Mouse (Mus musculus) hindbrain, embryonic 14.5 days (tissue): ENCODE data around the gene Mtmr1. TPM values are rescaled to one million over a fixed set of nuclear protein-coding genes. Genes with fewer than 3 reads are reported as not detected.
A peak's percentile ranks its signal among the peaks of the same experiment; 100 is the strongest.
"Not testable (repeated sequence)": the region's sequence is repeated elsewhere in the genome, so short reads cannot be mapped to it uniquely, and the experiment has no call there.

Source experiments
- ATAC-seq: fragments of 200-750 bp; cut with Nextera tagmentation; 2 replicates; pipeline ENCODE4 v1.8.0; 2017; ENCODE audit warnings: moderate number of reproducible peaks, mild to moderate bottlenecking, moderate TSS enrichment, moderate library complexity; ENCODE audit not compliant: low FRiP score
- DNase-seq: peaks from one replicate; pipeline ENCODE4 v3.0.0-alpha.2; 2015; ENCODE audit warnings: low spot score
- H3K27ac ChIP-seq: fragments of 300-500 bp; sonication (generic); 2 replicates; pipeline ENCODE4 v1.5.1; 2014; ENCODE audit warnings: mild to moderate bottlenecking, moderate library complexity
- H3K27me3 ChIP-seq: fragments of 300-500 bp; sonication (generic); 2 replicates; pipeline ENCODE4 v1.6.1; 2014; ENCODE audit warnings: mild to moderate bottlenecking, low read length, mixed read lengths; ENCODE audit not compliant: control insufficient read depth, insufficient read depth
- H3K36me3 ChIP-seq: fragments of 300-500 bp; sonication (generic); replicated peaks from 2 replicates; pipeline ENCODE4 v1.6.1; 2014; ENCODE audit not compliant: control insufficient read depth, insufficient read depth
- H3K4me1 ChIP-seq: fragments of 300-500 bp; sonication (generic); replicated peaks from 2 replicates; pipeline ENCODE4 v1.6.1; 2014; ENCODE audit warnings: antibody characterized with exemption, low read length, mixed read lengths; ENCODE audit not compliant: control insufficient read depth, insufficient read depth
- H3K4me2 ChIP-seq: fragments of 300-500 bp; sonication (generic); replicated peaks from 2 replicates; pipeline ENCODE4 v1.6.1; 2014; ENCODE audit warnings: mild to moderate bottlenecking, moderate library complexity
- H3K4me3 ChIP-seq: fragments of 300-500 bp; sonication (generic); replicated peaks from 2 replicates; pipeline ENCODE4 v1.5.1; 2014; ENCODE audit warnings: mild to moderate bottlenecking, low read length
- H3K9ac ChIP-seq: fragments of 300-500 bp; sonication (generic); 2 replicates; pipeline ENCODE4 v1.6.1; 2014
- H3K9me3 ChIP-seq: fragments of 300-500 bp; sonication (generic); 2 replicates; pipeline ENCODE4 v1.6.1; 2016; ENCODE audit warnings: low read length; ENCODE audit not compliant: control insufficient read depth
- WGBS: fragments of 180-500 bp; shearing (Covaris S2); extraction: QIAGEN DNeasy Blood & Tissue Kit; methylation state at CpG from one replicate; pipeline ENCODE4 v1.1.7; 2014; 5-methylcytosine and 5-hydroxymethylcytosine counted together
- polyA plus RNA-seq: library from polyadenylated mRNA; unstranded; fragments of >200 nt; fragmentation: Nextera tagmentation; extraction: Ambion mirVana; gene quantifications from 2 replicates; pipeline ENCODE4 v1.2.1, GENCODE M21; 2014

Mtmr1 gene
- 23.2 and 25.4 TPM in 2 replicates for polyA plus RNA-seq

DNA sequence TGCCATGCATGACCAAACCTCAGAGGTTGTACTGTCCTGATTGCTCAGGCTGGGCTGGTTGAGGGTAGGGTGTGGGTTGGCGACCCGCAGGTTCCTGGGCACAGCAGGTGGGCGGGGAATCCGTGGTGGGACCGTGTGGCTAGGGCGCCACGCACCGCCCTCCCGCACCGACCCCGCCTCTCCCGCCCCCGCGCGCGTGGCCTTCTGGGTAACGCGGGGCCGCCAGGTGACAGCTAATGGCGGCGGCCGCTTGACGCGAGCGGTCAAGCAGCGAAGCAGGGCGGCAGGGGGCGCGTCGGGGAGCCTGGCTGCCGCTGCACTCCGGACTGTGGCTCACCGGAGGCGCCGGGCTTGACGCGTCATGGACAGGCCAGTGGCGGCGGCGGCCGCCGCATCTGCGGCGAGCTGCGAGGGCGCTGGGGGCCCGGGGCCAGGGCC is at the start of gene Mtmr1:
Gene Mtmr1 (plus strand): TSS at position 207 of the 438 bp plus-strand sequence.
- Histone ChIP-seq H3K4me2 (peak within 1 kb of the TSS; percentile 57), H3K27me3 (no peaks in the 10 kb centered on the region), H3K4me3 (peak within 1 kb of the TSS; percentile 52), H3K9me3 (no peaks in the 10 kb centered on the region), H3K4me1 (peaks cover 6% of the 10 kb centered on the region; the same call in 1 of the 2 replicates), H3K9ac (peak within 1 kb of the TSS; percentile 69), H3K36me3 (no peaks in the 10 kb centered on the region), H3K27ac (peak within 1 kb of the TSS; percentile 71)
- 23% methylated on average over 28 of the region's 47 CpGs for WGBS
- DNase-seq (peak; percentile 67), ATAC-seq (peak; percentile 92)

DNA sequence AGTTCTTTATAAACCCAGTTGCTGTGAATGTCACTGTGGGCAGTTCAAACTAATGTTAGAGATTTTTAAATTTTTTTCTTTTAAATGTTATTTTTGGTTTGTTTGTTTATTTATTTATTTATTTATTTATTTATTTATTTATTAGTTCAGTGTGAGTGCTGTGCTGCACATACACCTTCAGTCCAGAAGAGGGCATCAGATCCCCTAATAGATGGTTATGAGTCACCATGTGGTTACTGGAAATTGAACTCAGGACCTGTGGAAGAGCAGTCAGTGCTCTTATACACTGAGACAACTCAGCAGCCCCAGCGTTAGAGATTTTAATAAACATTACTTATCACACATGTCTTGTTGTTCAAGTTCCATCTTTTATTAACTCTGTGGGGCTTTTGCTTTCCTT is 12.5 kb upstream of the Mtmr1 start:
- DNase-seq (no peak), ATAC-seq (no peak)
- Histone ChIP-seq H3K27me3 (no peaks in the 10 kb centered on the region), H3K4me2 (no peak overlapping the region), H3K4me3 (no peak overlapping the region), H3K4me1 (no peaks in the 10 kb centered on the region), H3K27ac (no peak overlapping the region), H3K9me3 (no peaks in the 10 kb centered on the region), H3K9ac (no peak overlapping the region), H3K36me3 (no peaks in the 10 kb centered on the region)
- WGBS: 78% methylated on average over 1 of the region's 1 CpGs

DNA sequence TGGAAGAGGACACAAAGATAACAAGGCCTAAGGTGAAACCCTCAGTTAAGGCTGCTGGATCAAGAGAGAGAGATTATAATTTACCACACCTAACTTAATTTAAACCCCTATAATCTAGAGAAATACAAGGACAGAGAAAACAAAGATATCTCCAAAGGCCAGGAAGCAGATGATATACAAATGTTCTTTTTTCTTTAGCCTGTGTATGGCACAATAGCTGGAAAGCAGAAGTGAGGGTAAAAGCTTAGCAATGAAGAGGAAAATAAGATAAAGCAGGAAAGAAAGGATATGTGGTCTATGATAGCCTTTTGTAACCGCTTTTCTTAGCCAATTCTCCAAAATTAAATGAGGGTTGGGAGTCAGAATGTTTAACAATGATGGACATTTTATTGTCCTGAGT is 9.2 kb upstream of the Mtmr1 start:
- H3K9ac ChIP-seq: no peak overlapping the region
- no peak for DNase-seq
- H3K36me3 ChIP-seq: no peaks in the 10 kb centered on the region
- H3K4me1 ChIP-seq: no peaks in the 10 kb centered on the region
- no peaks in the 10 kb centered on the region for H3K27me3 ChIP-seq
- H3K4me3 ChIP-seq: no peak overlapping the region
- ATAC-seq: no peak
- H3K4me2 ChIP-seq: no peak overlapping the region
- 61% methylated on average over 1 of the region's 1 CpGs for WGBS
- no peaks in the 10 kb centered on the region for H3K9me3 ChIP-seq
- no peak overlapping the region for H3K27ac ChIP-seq

DNA sequence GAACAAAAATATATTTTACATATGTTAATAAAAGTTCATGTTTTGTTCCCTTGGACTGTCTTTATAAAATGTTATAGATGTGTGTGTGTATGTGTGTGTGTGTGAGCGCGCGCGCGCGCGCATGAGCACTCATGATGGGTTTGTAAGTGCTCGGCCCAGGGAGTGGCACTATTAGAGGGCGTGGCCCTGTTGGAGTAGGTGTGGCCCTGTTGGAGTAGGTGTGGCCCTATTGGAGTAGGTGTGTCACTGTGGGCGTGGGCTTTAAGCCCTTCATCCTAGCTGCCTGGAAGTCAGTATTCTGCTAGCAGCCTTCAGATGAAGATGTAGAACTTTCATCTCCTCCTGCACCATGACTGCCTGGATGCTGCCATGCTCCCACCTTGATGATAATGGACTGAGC is 2.8 kb upstream of the Mtmr1 start:
- H3K27me3 ChIP-seq, H3K9me3 ChIP-seq, H3K4me1 ChIP-seq, DNase-seq, H3K27ac ChIP-seq, H3K4me2 ChIP-seq, H3K9ac ChIP-seq, H3K4me3 ChIP-seq, H3K36me3 ChIP-seq, ATAC-seq: not testable (repeated sequence)
- WGBS: 91% methylated on average over 10 of the region's 10 CpGs

DNA sequence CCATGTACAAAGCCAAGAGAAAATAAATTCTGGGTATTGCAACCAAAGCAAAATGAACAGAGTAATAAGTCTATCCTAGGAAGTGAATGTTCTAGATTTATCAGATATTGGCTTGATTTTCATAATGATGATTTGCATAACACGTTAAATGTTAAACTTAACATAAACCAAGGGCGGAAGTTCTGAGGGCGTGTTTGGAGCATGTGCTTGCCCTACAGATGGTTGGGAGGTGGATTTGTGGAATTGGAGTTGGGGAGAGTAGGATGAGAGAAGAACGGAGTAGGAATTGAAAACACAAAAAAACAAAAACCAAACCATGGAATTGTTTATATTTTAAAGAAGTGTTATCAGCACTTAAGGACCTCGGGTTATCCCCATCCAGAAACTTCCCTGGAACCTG is 498 bp upstream of the Mtmr1 start:
- no peak for ATAC-seq
- H3K9ac ChIP-seq: peak overlapping the region; percentile 69; the same call in 1 of the 2 replicates
- 79% methylated on average over 5 of the region's 5 CpGs for WGBS

DNA sequence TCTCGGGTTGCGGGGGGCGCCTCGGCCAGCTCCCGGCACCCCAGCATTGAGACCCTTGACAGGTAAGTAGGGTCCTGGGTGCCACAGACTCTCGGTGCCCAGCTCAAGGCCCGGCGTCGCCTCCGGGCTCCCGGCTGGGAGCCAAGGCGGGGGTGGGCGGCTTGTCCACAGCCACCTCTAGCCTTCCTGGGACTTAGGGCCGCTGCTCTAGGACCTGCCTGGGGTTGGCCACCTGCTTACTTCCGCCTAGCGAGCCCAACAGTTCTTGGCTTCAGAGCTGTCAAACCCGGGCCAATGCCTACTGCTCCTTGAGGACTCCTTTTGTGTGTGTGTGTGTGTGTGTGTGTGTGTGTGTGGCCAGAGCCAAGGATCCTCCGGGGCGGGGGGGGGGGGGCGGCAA is 451 bp downstream of the Mtmr1 start:
- Histone ChIP-seq H3K4me3 (peak overlapping the region; percentile 52), H3K27me3 (no peaks in the 10 kb centered on the region), H3K27ac (peak overlapping the region; percentile 71), H3K36me3 (no peaks in the 10 kb centered on the region), H3K9me3 (no peaks in the 10 kb centered on the region), H3K9ac (peak overlapping the region; percentile 69), H3K4me1 (peaks cover 6% of the 10 kb centered on the region; the same call in 1 of the 2 replicates), H3K4me2 (peak overlapping the region; percentile 57)
- DNase-seq (no peak), ATAC-seq (peak; percentile 73)
- WGBS: 28% methylated on average over 13 of the region's 20 CpGs

More for the DNA sequence above, 498 bp upstream of the Mtmr1 start:
- Histone ChIP-seq H3K27ac (no peak overlapping the region), H3K4me1 (peaks cover 6% of the 10 kb centered on the region; the same call in 1 of the 2 replicates), H3K36me3 (no peaks in the 10 kb centered on the region), H3K4me3 (peak overlapping the region; percentile 52), H3K4me2 (peak overlapping the region; percentile 57), H3K27me3 (no peaks in the 10 kb centered on the region), H3K9me3 (no peaks in the 10 kb centered on the region)
- DNase-seq: no peak

DNA sequence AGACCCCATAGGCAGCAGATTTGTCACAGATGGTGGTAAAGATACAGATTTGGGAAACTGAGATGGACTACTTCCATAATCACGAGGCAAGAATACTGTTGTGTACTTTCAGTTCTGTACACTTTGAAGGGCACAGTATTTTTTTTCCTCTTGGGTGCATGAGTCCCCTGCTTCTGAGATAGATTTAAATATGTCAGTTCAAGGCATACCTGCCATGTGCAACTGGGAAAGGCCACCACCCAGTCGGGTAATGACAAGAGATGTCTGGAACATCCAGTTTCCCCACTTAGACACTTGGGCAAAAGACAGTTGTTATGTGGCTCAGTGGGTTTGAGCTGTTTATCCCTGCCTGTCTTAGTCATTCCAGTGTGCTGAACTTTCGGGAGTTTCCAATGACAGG is 950 bp downstream of the Mtmr1 start:
- H3K36me3 ChIP-seq: no peaks in the 10 kb centered on the region
- no peak for DNase-seq
- H3K4me2 ChIP-seq: peak overlapping the region; percentile 57
- no peaks in the 10 kb centered on the region for H3K27me3 ChIP-seq
- ATAC-seq: peak; percentile 29; the same call in 1 of the 2 replicates
- no peaks in the 10 kb centered on the region for H3K9me3 ChIP-seq
- 64% methylated on average over 3 of the region's 3 CpGs for WGBS
- H3K4me1 ChIP-seq: peaks cover 6% of the 10 kb centered on the region; the same call in 1 of the 2 replicates
- peak overlapping the region; percentile 69; the same call in 1 of the 2 replicates for H3K9ac ChIP-seq
- H3K27ac ChIP-seq: no peak overlapping the region
- H3K4me3 ChIP-seq: peak overlapping the region; percentile 52

DNA sequence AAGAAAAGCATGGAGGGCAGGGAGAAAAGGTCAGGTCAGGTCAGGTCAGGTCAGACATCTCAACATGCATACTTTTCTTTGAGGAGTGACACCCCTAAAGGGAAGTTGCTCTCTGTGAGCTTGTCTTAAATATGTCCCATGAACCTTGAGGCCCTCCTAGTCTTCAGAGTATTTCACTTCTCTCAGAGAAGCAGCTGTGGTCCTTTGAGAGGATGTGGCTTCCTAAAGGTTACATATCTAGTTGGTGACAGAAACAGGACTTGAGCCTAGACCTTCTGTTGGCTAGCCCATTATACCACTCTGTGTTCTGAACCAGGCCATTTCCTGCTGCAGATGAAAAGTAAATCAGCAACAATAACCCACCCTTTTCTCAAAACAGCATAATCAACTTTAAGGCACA is 2.4 kb downstream of the Mtmr1 start:
- Histone ChIP-seq H3K4me1 (peaks cover 6% of the 10 kb centered on the region; the same call in 1 of the 2 replicates), H3K9me3 (no peaks in the 10 kb centered on the region), H3K9ac (no peak overlapping the region), H3K4me3 (no peak overlapping the region), H3K27me3 (no peaks in the 10 kb centered on the region), H3K36me3 (no peaks in the 10 kb centered on the region), H3K27ac (no peak overlapping the region), H3K4me2 (no peak overlapping the region)
- ATAC-seq (no peak), DNase-seq (no peak)

DNA sequence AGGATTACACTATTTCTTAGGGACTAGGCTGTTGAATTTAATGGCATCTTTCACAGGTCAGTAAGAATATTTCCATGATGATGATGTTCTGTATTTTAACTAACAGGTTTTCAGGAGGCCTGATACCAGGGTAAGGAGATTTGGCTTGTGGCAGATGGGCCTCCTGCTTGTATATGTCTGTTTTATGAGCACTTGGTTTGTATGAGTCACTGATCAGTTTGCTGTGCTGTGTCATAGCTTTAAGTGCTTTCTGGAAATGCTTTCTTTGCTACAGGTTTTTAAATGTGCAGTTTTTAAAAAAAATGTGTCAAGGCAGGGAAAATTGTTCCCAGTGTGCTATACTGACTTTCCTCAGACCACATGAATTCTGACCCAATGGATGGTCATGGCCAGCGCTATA is 12.2 kb downstream of the Mtmr1 start:
- DNase-seq (no peak), ATAC-seq (no peak)
- no peaks in the 10 kb centered on the region for H3K9me3 ChIP-seq
- no peaks in the 10 kb centered on the region for H3K4me1 ChIP-seq
- no peaks in the 10 kb centered on the region for H3K27me3 ChIP-seq
- H3K36me3 ChIP-seq: no peaks in the 10 kb centered on the region
- H3K9ac ChIP-seq: no peak overlapping the region
- H3K4me3 ChIP-seq: no peak overlapping the region
- H3K4me2 ChIP-seq: no peak overlapping the region
- WGBS: 88% methylated on average over 1 of the region's 1 CpGs
- no peak overlapping the region for H3K27ac ChIP-seq

DNA sequence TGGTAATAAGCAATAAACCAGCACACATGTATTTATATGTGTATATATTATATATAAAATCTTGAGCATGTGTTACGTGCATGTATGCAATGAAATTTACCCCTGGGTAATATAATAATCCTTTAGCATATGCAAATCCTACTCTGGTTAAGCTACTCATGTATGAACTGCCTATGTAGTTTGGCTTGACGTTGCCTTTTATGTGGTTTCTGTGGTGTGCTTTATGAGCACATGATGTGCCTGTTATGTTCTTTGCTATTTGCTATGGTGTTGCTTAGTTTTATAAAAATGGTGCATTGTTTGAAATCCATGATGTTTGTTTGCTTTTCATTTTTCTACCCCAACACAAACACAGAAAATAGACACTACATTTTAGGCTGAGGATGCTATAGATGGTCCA is 13.9 kb downstream of the Mtmr1 start:
- no peak overlapping the region for H3K4me3 ChIP-seq
- H3K9me3 ChIP-seq: no peaks in the 10 kb centered on the region
- ATAC-seq (no peak), DNase-seq (no peak)
- no peak overlapping the region for H3K27ac ChIP-seq
- WGBS: 70% methylated on average over 2 of the region's 2 CpGs
- no peak overlapping the region for H3K9ac ChIP-seq
- H3K27me3 ChIP-seq: no peaks in the 10 kb centered on the region
- H3K36me3 ChIP-seq: no peaks in the 10 kb centered on the region
- no peaks in the 10 kb centered on the region for H3K4me1 ChIP-seq
- H3K4me2 ChIP-seq: no peak overlapping the region
